Mouse (Mus musculus) thymus, adult 2 months (tissue): ENCODE measurements at regions not wholly inside any gene's neighbourhood (a gene's known extent, or its start where the extent isn't known, plus 50 kb on each side); places are given as distances from the start of the nearest gene placed in this dataset.

Experiments
- CTCF ChIP-seq: fragments of 200-500 bp; IDR thresholded peaks from 2 replicates; pipeline ENCODE4 v1.5.1; 2012; ENCODE audit warnings: mild to moderate bottlenecking, control low read depth, low read length, moderate library complexity, borderline replicate concordance; ENCODE audit not compliant: control insufficient read depth, poor library complexity, insufficient read depth; ENCODE audit errors: extremely low read depth
- POLR2A ChIP-seq: fragments of 200-500 bp; IDR thresholded peaks from 2 replicates; pipeline ENCODE4 v1.6.1; 2012; ENCODE audit warnings: mild to moderate bottlenecking, low read length, control low read depth, moderate library complexity; ENCODE audit not compliant: control insufficient read depth, poor library complexity, insufficient read depth; ENCODE audit errors: extremely low read depth

DNA sequence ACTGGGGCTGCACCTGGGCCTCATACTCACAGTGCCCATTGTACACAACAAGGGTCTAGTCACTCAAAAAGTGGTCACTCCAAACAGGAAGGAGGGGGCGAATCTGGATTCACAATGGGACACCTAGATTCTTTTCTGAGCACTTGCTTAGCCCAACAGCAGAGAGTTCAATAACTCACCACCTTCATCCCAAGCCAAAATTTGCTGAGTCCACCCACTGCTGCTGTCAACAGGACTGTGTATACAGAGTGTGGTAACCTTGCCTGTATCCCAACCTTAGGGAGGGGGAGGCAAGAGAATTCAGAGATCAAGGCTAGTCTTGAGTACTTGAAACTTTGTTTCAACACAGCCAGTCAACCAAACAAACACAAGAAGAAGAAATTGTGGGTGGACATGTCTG is 519.2 kb upstream of the Lrrc6 start:
- TF ChIP-seq CTCF = no peak
- no peak for TF ChIP-seq POLR2A
